Mouse (Mus musculus): ENCODE results near the gene Adamts18.

Adamts18 gene

GRCm38 (mm10) chr8:113656154-113656553 lies 192.4 kb downstream of the Adamts18 start:
- DNase-seq: no peak

GRCm38 (mm10) chr8:113653151-113653550 lies 195.4 kb downstream of the Adamts18 start:
- DNase-seq: no peak

- no peak for DNase-seq
Observed at GRCm38 (mm10) chr8:113652450-113652849, 196.1 kb downstream of the Adamts18 start.

Measured in thymus, adult 18-20 months (tissue).